Mouse (Mus musculus) embryonic fibroblast, embryonic 13.5 days (primary cell): Measurements from ENCODE around the gene Otud1.

ENCODE experiments used
- CTCF ChIP-seq: IDR thresholded peaks from 2 replicates; pipeline ENCODE4 v1.5.1; 2011; ENCODE audit warnings: mild to moderate bottlenecking, control low read depth, low read length, moderate library complexity, borderline replicate concordance; ENCODE audit not compliant: insufficient read depth
- POLR2A ChIP-seq: IDR thresholded peaks from 2 replicates; pipeline ENCODE4 v1.6.1; 2011; ENCODE audit warnings: low read depth, mild to moderate bottlenecking, control low read depth, low read length, moderate library complexity

GRCm38 (mm10) chr2:19660875-19661274, 3.3 kb downstream of the Otud1 start:
- TF ChIP-seq POLR2A, result no peak
- TF ChIP-seq CTCF, result no peak
